Mouse (Mus musculus) cerebellum, adult 9-11 months (tissue): Measurements from ENCODE around the gene Lingo2.
"Not testable (repeated sequence)": the region's sequence is repeated elsewhere in the genome, so short reads cannot be mapped to it uniquely, and the experiment has no call there.

Source experiments
- DNase-seq: peaks from one replicate; pipeline ENCODE4 v3.0.0; 2022

Gene Lingo2

DNA sequence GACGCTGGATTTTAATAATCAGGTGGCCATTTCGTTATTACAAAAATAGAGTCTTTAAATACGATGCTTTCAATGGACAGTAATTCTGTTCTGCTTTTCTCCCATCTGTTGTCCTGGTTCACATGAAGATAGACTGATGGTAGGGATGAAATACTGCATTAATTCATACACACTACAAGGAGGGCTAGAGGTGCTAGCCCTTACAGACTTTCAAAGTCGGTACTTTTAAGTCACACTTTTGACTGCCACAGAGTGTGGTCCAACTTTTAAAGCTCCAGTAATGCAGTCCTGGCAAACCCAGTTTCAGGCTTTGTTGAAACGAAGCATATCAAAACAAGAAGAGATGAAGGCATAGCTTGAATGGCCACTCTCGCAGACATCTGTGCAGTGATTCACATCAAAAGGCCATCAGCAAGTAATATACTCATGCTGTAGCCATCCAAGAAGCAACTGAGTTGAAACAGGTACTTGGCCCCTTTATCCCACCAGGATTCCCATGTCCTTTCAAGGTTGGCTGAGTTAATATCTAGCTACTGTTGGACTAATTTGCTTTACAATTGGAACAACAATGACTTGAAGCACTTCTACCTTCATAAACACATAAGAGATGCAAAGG, 872.5 kb downstream of the Lingo2 start:
- no peak for DNase-seq

DNA sequence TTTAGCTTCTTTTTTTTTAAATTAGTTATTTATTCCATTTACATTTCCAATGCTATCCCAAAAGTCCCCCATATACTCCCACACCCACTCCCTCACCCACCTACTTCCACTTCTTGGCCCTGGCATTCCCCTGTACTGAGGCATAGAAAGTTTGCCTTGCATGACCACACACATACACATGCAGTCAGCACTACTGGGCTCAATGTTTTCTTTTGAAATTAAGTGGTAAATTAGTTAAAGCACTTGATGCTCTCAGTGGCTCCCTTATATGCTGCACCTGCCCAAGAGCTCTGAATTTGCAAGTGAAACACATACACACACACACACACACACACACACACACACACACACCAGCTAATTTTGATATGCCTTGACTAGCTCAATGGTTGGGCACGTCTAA, 886.8 kb downstream of the Lingo2 start:
- not testable (repeated sequence) for DNase-seq

DNA sequence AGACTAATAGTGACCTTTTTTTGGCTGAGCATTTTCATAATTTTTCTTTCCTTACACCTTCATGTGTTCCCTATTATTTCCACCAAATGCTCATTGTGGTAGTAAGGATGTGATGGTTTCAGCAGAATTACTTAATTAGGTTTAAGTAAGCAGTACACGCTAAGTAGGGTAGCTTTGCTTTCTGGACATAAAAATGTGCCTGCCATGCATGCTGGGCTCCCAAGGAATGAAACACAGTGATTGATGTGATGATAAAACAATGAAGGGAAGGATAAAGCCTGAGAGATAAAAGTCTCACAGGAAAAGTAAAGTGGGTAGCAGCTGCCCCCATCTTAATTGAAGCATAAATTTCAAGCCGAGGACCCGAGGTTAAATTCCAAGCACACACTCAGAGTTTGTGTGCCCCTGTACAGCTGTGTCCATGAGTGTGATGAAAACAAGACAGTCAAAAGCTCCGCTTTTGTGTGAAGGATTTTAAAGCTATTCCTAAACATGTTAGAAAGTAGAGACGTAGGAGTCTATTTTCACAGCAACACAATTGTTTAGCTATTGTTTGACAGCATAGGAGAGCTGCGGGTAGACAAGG, 898.7 kb downstream of the Lingo2 start:
- DNase-seq, result no peak

DNA sequence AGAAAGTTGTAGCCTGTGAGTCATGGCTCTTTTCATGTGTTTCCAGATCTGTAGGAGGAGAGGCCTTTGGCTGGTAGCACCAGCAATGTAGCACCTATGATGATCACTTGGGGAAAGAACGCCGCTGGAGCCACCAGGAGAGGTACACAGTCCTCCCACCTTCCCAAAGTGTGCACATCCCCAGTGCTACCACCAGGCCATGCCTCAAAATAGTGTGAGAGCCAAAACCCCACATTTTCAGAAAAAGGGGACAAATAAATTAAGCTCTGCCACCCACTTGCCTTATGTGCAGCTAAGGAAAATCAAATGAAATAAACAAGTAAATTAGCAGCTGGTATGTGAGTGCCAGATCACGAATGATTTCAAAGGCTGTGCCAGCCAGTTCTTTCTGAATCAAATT, 911.2 kb downstream of the Lingo2 start:
- DNase-seq, result no peak

DNA sequence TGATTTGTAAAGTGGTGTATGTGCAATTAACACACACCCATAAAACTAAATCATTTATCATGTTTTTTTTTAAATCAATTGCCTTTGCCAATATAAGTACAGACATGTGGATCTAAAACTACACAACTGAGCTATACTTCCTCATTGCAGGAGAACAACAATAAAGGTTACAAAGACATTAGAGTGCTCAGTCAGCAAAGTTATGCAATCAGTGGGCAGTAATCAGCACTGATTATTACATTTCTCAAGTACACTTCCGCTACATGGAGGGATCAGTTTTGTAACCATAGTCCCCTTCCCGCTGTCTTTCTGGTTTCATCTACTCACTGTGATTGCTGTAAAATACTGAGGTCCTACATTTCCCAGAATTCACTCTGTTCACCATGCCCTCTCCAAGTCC, 912.8 kb downstream of the Lingo2 start:
- no peak for DNase-seq

DNA sequence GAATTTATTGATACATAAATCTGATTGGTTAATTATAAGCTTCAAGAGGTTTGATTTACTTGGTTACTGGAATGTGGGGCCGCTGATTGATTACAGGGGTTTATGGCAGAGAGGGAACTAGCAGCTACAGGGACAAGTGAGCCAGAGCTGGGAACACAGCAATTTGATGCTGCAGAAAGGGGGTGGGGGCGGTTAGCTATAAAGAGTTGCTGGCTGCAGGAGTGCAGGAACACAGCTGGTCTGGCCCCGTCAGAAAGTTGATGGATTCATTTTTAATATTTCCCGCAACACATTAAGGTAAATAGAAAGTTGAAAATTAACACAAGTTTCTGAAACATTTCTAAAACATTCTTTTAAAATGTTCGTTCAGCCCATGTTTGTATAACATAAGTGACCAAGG, 919.5 kb downstream of the Lingo2 start:
- no peak for DNase-seq

DNA sequence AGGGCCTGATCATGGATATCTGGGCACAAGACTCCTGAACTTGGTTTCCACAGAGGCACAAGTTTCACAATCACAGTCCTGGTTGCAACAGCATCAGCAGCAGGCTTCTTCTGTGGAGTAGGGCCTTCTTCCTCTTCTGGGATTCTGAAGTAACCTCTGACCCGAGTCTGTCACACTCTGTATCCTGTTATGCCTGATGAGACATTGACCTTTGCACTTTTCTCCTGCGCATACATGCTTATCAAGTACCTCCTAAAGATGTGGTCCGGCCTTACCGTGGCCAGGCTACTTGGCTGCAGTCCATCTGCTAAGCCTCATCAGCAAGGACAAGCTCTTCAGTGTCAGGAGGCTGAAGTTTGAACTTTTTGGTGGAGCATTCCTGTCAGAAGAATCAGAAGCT, 937.4 kb downstream of the Lingo2 start:
- DNase-seq, result no peak

DNA sequence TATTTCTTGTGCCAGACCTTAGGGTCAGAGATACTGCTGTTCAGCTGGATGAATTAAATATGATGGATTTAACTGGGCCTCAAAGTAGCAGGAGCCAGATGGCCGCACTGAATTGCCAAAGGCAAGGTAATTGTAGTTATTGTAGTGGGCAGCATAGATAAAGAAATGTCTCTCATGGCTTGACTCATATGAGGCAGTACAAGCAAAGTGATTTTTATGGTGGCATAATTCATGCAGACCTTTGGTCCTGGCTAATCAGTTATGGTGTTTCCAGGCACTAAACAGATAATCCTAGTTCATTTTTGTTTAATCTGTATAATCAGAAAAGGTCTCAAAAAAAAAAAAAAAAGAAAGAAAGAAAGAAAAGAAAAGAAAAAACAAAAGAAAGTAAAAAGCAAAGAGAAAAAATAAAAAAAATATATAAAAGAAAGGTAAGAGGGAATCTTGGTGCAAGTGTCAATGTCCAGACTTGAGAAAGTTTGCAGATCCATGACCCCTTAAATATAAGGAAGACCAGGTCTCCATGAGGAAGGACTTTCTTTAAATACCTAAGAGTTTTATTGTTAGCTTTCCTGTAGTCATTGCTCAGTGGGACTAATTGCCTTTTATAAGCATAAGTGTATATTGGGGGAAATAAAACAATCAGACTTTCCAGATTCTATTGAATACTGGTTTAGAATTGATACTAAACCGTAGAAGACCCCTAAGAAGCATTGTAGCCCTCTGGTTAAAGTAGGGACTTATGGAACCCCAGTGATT, 959.4 kb downstream of the Lingo2 start:
- DNase-seq, result no peak

DNA sequence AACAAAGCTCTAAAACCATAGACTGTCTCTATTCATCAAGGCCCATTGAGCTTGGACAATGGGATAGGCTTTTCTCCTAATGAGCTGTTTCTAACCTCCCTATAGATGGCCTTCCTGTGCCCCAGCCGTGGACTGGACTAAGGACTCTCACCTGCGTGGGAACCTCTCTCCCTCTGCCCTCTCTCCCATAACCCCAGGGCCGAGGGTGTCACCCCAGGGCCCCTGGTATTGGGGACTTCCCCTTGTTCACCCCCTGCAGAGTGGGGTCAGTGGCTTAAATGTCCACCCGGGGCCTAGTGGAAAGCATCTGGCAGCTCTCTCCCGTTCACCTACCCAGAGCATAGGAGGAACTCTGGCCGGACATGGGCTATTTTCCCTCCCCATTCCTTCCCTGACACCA, 965.5 kb downstream of the Lingo2 start:
- DNase-seq, result no peak

DNA sequence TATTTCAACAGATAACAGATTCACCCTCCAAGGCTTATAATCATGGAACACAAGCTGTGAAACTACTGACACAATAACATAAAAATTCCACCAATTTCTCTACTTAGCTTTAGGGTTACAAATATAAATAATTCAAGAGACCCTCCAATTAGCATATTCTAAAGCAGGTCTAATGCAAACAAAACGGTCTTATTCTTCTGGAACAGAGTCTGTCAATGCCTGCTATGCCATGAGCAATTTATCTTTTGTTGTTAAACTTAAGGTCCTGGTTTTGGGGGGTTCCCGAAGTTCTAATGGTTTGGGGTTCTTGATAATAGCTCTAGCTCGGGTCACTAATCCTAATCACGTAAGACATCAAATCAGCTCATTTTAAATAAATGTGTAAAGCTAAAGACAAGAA, 988.0 kb downstream of the Lingo2 start:
- DNase-seq, result no peak

DNA sequence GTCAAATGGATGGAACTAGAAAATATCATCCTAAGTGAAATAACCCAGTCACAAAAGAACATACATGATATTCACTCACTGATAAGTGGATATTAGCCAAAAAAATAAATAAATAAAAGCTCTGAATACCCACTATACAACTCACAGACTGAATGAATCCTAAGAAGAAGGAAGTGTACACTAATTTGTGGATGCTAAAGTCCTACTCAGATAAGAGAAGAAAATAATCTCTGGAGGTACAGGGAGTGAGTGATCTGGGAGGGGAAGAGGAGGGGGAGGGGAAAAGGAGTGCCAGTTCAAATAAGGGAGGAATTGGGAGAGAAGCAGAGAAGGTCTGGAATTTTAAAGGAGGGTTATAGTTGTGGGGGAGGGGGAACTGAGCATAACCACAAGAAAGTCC, 999.7 kb downstream of the Lingo2 start:
- no peak for DNase-seq

DNA sequence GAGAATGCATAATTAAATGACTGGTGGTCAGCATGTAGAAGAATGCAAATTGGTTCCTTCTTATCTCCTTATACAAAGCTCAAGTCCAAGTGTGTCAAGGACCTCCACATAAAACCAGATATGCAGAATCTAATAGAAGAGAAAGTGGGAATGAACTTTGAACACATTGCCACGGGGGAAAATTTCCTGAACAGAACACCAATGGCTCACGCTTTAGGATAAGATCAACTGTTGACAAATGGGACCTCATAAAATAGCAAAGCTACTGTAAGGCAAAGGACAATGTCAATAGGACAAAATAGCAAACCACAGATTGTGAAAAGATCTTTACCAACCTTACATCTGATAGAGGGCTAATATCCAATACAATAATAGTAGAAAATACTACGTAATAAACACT, 1000.3 kb downstream of the Lingo2 start:
- no peak for DNase-seq

DNA sequence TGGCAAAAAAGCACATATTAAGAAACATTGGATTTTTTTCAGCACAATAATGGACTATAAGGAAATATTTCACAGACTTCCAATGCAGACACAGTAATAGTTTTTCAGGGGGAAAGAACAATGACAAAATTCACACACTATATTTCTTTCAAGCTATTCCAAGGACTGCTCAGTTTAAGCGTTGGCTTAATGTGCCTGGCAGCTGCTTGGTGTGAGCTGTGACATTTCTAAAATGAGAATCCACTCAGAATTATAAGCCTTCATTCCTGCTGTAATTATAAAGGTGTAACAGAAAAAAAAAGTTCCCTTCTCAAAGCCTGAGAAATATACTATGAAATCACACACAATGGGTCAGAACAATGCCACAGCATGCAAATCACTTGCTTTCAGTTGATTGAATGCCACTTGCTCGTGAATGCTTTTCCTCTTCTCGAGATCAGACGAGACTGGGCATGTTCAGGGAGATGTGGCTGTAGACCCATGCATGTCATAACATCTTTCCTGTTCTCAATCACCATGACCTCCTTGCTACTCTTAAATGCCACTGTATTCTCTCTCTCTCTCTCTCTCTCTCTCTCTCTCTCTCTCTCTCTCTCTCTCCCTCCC, 1017.4 kb downstream of the Lingo2 start:
- DNase-seq, result no peak

DNA sequence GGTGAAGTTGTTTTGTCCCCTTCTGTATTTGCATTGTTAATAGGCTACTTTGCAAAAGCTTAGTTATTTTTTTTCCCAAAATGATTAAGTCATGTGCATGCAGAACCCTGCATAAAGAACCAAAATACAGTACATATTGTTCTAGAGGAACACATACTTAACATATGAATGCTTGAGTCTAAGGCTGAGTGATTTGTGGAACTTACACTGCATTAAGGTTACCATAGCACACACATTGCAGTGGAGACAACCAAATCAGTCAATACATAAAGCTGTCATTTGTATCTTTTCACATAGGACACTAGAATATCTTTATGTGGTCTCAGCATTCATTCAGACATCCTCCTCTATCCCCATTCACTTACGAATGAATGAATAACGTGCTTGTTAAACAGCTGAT, 1023.8 kb downstream of the Lingo2 start:
- no peak for DNase-seq

DNA sequence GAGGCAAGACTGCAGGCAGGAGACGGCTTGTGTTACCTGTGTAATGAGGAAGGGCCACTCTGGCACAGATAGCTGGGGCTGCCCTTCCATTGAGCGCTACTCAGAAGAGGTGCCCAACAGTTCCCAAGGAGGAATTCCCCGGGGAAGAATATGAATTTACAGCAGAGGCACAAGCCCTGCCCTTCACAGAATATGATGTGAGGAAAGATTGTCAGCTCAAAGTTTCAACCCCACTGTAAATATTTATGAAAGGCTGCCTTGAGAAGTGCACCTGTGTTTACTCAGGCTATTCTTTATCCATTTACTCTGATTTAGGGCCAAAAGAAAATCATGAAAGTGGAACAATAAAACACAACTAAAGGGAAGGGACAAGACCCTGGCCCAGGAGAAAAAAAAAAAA, 1034.1 kb downstream of the Lingo2 start:
- DNase-seq, result no peak

DNA sequence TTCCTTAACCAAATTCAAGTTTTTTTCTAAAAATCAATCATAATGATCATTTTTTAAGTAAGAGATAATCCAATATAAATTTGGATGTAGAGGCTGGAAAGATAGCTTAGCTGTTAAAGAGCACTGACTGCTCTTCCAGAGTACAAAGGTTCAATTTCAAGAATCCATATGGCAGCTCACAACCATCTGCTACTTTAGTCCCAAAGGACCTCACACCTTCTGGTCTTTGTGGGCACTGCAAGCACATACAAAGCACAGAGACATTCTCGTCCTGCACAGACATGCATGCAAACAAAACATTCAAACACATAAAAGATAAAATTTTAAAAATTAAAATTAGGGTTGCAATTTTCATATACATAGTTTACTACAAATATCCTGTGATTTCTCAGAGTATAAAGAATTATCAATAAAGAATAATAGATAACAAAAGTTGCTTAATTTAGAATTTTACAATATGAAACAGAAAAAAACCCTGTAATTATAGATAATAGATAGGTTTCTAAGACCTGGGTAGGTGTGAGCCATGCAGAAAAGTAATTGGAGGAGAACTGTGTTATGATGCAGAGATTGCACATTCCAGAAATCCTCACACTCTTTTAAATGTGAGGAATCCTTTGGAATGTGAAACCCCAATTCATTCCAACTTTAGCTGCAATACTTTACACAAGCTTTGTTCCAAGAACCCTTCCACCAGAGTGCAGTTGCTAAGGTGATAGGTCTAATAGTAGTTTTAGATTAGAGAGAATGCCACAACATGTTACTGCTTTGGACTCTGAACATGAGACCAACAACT, 1053.6 kb downstream of the Lingo2 start:
- no peak for DNase-seq

DNA sequence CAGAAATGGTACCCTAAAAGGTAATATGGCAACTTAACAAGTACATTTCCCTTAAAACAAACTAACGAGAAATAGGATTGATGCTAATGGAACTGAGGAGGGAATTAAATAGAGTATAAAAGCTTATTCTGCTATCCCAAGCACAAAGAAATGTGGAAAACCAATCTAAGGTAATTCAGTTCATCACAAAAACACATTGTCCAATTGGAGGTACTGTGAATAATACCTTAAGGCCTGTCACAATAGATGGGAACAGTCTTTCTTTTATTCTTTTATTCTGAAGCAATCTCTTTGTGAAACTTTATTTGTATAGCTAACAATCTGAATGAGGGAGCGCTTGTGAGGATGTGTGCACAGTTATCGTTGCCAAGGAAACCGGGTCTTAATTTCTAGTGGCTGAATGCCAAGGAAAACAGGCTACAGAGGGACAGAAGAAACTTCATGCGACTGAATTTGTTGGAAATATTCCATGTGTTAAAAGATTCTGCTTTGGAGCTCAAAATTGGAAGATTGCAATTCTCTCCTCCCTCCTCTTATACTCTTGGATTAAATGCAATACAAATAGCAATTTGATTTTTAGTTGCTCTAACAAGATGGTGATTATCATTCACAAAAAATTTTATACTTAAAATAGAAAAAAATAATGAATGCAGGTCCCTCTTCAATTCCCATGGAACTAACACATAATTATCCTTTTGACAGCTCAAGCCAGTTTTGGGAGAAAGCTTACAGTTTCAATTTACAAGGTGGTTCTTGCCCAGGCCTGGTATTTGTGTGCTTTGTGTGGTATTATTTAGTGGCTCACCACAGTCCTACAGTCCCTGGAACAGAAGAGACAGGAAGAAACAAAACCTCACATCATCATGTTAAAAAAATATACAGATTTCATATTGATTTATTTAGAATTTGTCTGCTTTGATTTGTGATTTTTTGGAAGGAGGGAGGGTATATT, 1065.7 kb downstream of the Lingo2 start:
- no peak for DNase-seq

DNA sequence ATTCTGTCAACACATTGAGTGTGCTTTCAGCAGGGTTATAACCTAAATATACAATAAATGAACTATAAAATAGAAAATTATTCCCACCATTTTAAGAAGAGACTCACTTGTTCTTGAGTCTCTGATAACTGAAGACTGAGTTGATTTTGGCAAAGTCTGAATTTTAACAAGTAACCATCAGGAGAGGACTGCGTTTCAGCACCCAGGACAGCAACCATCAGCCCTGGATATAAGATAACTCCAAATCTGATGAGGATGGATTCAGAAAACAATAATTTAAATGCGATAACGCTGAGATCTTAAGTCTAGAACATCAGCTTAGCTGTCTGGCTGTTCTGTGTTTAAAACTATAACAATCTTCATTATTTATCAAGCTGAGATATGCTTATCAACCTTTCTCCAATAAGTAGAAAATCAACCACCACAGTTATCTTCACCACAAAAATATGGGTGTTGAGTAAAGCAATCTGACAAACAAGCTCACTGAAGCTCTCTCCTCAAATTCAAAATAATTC, 1066.5 kb downstream of the Lingo2 start:
- no peak for DNase-seq

DNA sequence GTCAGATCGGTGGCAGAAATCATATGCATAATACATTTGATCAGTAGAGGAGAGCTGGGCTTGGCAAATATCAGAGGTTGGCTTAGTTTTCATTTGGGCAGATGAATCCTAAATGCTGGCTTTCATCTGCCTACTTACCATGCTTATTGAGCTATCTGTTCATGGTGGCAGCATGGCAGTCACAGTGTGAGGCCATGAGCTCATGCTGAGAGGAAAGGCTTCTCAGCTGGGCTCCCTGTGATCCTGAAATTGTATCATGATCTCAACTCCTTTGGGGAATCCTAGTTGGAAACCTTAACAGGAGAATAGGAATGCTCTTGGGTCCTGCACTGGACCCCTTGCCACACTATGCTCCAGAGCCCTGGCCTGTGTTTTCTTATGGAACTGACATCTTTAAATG, 1105.0 kb downstream of the Lingo2 start:
- no peak for DNase-seq

DNA sequence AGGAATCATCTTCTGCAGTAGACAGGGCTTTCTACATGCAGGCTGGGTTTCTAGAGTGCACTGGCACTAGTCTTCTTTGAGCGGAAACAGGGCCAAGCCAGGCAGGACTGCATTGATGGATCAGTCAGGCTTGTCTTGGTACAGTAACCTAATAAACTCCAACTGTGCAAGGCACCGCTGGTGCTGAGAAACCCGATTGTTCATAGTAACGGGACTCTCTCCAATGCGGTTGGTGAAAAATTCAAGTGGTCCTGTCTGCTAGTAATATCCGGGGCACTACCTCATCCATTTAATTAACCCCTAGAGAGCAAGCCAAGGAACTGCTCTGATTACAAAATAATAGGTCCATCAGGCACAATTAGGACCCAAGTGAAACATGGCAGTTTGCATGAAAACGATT, 1106.4 kb downstream of the Lingo2 start:
- DNase-seq, result no peak

DNA sequence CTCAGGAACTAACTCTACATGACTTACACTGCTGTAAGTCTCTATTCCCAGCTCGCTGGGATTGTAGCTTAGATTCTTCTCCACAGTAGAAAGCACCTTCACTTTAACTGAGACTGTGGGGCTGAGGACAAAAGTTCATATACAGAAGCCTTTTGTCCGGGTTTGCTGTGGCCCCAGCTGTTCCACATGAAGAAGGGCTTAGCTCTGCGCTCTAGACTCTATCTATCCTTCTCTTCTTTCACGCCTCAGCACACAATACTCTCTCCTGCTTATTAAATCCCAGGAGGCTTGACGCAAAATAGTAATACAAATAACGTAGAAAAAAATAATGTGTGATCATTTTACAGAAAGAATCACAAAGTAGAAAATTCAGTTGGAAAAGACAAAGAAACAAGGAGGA, 1107.0 kb downstream of the Lingo2 start:
- no peak for DNase-seq

DNA sequence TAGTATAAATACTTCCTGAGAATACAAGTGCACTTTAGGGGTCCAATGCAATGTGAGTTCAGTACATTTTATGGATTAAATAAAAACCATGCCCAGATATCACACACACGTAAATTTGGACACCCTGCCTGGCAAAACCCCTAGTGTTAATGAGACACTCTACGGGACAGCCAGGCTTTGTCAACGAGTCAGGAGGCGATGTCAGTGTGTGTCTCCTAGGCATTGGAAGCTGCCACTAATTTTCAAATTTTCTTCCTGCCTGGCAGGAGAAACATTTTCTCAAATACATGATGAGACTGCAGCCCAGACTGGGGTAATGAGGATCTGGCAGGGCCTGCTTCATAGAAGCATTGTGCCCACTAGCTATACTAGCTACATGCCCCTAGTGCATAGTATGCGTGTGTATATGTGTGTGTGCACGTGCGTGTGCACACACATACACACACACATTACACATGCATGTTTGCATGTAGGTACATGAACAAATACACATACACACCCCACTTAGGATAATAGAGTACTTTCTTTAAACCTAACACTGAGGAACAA, 1128.2 kb downstream of the Lingo2 start:
- DNase-seq, result no peak
